Mouse (Mus musculus) liver, adult 2 months (tissue): ENCODE measurements around the gene Gpr182.

Experiments used
- CTCF ChIP-seq: fragments of 200-500 bp; IDR thresholded peaks from 2 replicates; pipeline ENCODE4 v1.5.1; 2011; ENCODE audit warnings: low read depth, low read length, control low read depth
- POLR2A ChIP-seq: fragments of 200-500 bp; IDR thresholded peaks from 2 replicates; pipeline ENCODE4 v1.6.1; 2011; ENCODE audit warnings: low read length, control low read depth; ENCODE audit not compliant: insufficient read depth; ENCODE audit errors: extremely low read depth

- no peak for TF ChIP-seq CTCF
- no peak for TF ChIP-seq POLR2A
These were observed 15.3 kb downstream of the Gpr182 start for GRCm38 (mm10) chr10:127736266-127736665.
